Mouse (Mus musculus) brain, embryonic 14.5 days (tissue): ENCODE results near the gene Nrip1.

Experiments
- CTCF ChIP-seq: fragments of 200-500 bp; IDR thresholded peaks from 2 replicates; pipeline ENCODE4 v1.5.1; 2012; ENCODE audit warnings: inconsistent platforms, mild to moderate bottlenecking, moderate library complexity, borderline replicate concordance; ENCODE audit not compliant: insufficient read depth, insufficient read length; ENCODE audit errors: extremely low read depth
- POLR2A ChIP-seq: fragments of 200-500 bp; IDR thresholded peaks from 2 replicates; pipeline ENCODE4 v1.6.1; 2012; ENCODE audit warnings: mild to moderate bottlenecking, inconsistent platforms, borderline replicate concordance; ENCODE audit not compliant: poor library complexity, insufficient read depth, insufficient read length, severe bottlenecking; ENCODE audit errors: extremely low read depth

DNA sequence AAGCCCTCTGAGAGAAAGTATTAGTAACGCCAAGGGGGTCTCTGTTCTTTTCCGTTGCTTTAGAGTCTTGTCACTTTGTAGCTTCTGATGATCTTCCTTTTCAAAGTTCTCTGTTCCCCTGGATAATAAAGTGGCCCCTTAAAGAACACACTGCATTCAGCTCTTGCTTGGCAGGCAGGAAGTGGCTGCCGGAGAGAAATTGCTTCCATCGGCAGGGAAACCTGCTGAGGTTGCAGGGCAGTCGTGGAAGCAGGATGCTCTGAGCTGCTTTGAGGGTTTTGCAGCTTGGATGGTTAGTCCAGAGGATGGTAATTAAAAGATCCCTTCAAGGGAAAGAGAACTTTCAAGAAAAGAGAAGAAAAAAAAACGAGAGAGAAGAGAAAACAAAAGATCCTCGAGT, 33.3 kb upstream of the Nrip1 start:
- TF ChIP-seq CTCF (no peak), POLR2A (no peak)
